Mouse (Mus musculus) left cerebral cortex, adult 18-20 months (tissue): ENCODE data around the gene Rcan1. TPM values are rescaled to one million over a fixed set of nuclear protein-coding genes. Genes with fewer than 3 reads are reported as not detected.
A peak's percentile ranks its signal among the peaks of the same experiment; 100 is the strongest.

Experiments used
- DNase-seq, 2 experiments: peaks; one replicate each; pipeline ENCODE4 v3.0.0; 2021 to 2022; ENCODE audit warnings: low spot score in 2 of 2, mixed read lengths in 1 of 2
- total RNA-seq, 2 experiments: library from RNA; stranded (reverse); gene quantifications; 2 replicates each; pipeline ENCODE4 v1.2.3; 2021

Gene Rcan1
- total RNA-seq, 2 experiments from 2014 or later = 59.2 to 69.2 TPM

GRCm38 (mm10) chr16:92403069-92403468 is 67.6 kb downstream of the Rcan1 start:
- DNase-seq = no peak

GRCm38 (mm10) chr16:92402216-92402615 is 68.5 kb downstream of the Rcan1 start:
- DNase-seq = no peak

- DNase-seq = no peak
These were observed 69.5 kb downstream of the Rcan1 start for GRCm38 (mm10) chr16:92401206-92401605.

- peak; percentile 64 to 73 for DNase-seq
These were observed 70.9 kb downstream of the Rcan1 start for GRCm38 (mm10) chr16:92399490-92400458.

- no peak for DNase-seq
These were observed 72.0 kb downstream of the Rcan1 start for GRCm38 (mm10) chr16:92398574-92399118.

GRCm38 (mm10) chr16:92397745-92398573 is 72.7 kb downstream of the Rcan1 start:
- DNase-seq = no peak

- no peak for DNase-seq
These were observed 76.9 kb downstream of the Rcan1 start for GRCm38 (mm10) chr16:92393732-92394131.

GRCm38 (mm10) chr16:92387692-92388091 is 83.0 kb downstream of the Rcan1 start:
- DNase-seq = no peak

- peak; percentile 54 to 73 for DNase-seq
These were observed 85.6 kb downstream of the Rcan1 start for GRCm38 (mm10) chr16:92385062-92385461.

- DNase-seq = no peak
These were observed 87.3 kb downstream of the Rcan1 start for GRCm38 (mm10) chr16:92383412-92383811.

GRCm38 (mm10) chr16:92382508-92382907 is 88.2 kb downstream of the Rcan1 start:
- peak; percentile 55 to 64 for DNase-seq

GRCm38 (mm10) chr16:92381092-92381491 is 89.6 kb downstream of the Rcan1 start:
- no peak for DNase-seq

GRCm38 (mm10) chr16:92376976-92377375 is 93.7 kb downstream of the Rcan1 start:
- no peak for DNase-seq

- no peak for DNase-seq
These were observed 99.0 kb downstream of the Rcan1 start for GRCm38 (mm10) chr16:92371623-92372022.

- no peak for DNase-seq
These were observed 101.4 kb downstream of the Rcan1 start for GRCm38 (mm10) chr16:92369260-92369659.

- no peak for DNase-seq
These were observed 105.2 kb downstream of the Rcan1 start for GRCm38 (mm10) chr16:92365477-92365876.

- no peak for DNase-seq
These were observed 110.0 kb downstream of the Rcan1 start for GRCm38 (mm10) chr16:92360711-92361110.

- DNase-seq = no peak
These were observed 111.4 kb downstream of the Rcan1 start, which contains the start of gene Kcne1 for GRCm38 (mm10) chr16:92359229-92359628. Gene Kcne1 (minus strand): TSS chr16:92359468.

- DNase-seq = no peak
These were observed 111.9 kb downstream of the Rcan1 start for GRCm38 (mm10) chr16:92358734-92359133.

GRCm38 (mm10) chr16:92357566-92357965 is 113.1 kb downstream of the Rcan1 start:
- DNase-seq = no peak

- DNase-seq = no peak
These were observed 113.6 kb downstream of the Rcan1 start for GRCm38 (mm10) chr16:92357023-92357422.
